Mouse (Mus musculus) central nervous system, embryonic 14 days (tissue): ENCODE data around the gene Spint5. TPM values are rescaled to one million over a fixed set of nuclear protein-coding genes. Genes with fewer than 3 reads are reported as not detected.

Experiments used
- polyA plus RNA-seq: library from polyadenylated mRNA; depleted of rRNA; stranded (reverse); fragments of >200 nt; gene quantifications from 2 replicates; pipeline ENCODE4 v1.2.3, GENCODE M21; 2012; rRNA removed

Gene Spint5
- not detected in 2 replicates for polyA plus RNA-seq

DNA sequence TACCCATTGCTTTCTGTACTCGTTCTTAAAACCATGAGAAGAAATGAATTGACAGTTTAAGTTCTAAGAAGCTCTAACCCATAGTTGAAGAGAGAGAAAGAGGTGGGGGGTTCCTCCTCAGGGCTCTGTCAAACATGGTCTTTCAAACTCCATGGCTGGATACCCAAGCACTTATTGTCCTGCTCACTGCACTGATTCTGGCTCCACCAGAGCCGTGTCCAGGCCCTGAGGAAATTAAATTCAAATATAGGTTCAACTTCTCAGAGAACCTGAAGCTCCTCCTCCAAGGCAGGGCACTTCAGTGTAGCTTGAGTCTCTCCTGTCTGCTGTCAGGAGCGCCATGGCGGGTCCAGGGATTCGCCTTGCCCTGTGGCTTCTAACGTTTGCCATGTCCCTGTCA lies at the start of gene Spint5:
Gene Spint5, plus strand, starts transcription at position 301 of the 400 bp plus-strand sequence.

DNA sequence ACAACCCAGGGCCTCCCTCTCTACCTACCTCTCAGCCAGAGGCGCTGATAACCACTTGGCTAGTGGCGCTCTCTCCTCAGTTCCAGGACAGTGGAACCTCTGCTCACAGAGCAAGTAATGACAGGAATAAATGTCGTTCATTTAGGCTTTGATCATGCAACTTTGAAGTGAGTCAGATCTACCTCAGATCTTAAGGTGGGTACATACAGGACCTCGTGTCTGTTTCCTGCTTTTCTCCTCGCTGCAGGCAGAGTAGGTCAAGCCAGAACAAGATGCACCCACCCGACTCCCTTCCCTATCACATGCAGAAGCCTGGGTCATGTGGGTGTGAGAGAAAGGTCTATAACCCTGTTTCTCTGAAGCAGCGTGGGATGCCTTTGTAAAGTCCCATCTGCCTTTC lies 41.1 kb upstream of the Spint5 start, which contains the start of gene Wfdc11:
Gene Wfdc11, minus strand, starts transcription at position 101 of the 400 bp plus-strand sequence.

DNA sequence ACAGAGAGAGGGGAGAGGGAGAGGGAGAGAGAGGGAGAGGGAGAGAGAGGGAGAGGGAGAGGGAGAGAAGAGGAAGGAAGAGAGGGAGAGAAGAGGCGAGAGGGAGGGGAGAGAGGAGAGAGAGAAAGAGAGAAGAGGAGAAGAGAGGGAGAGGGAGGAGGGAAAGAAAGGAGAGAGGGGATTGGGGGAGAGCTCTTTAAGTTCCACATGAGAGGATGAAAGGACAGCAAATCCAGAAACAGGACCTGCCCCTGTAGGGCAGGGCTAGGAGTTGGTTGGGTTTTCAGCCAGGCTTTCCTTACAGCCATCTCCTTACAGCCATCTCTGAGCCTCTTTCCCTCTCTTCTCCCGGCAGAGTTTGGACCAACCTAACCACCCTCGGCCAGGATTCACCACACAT lies 30.3 kb upstream of the Spint5 start, which contains the start of gene Wfdc13:
Gene Wfdc13, plus strand, starts transcription at position 301 of the 400 bp plus-strand sequence.

DNA sequence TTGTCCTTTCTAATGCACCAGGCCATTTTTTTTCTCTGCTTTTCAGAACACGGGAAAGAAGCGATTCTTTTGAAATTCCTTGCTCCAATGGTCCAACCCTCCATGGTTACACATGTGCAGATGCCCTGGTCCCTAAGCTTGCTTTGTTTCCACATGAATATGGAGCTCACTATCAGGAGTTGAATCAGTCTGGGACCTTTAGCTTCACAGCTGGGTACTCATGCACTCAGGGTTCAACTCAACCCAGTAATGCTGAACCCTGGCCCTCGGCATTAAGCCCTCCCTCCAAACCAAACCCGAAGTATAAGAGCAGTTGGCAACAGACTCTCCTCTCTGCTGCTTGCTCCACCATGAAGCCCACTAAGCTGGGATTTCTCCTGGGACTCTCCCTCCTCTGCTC lies 16.9 kb upstream of the Spint5 start, which contains the start of gene Spint4:
Gene Spint4, plus strand, starts transcription at position 301 of the 400 bp plus-strand sequence.

DNA sequence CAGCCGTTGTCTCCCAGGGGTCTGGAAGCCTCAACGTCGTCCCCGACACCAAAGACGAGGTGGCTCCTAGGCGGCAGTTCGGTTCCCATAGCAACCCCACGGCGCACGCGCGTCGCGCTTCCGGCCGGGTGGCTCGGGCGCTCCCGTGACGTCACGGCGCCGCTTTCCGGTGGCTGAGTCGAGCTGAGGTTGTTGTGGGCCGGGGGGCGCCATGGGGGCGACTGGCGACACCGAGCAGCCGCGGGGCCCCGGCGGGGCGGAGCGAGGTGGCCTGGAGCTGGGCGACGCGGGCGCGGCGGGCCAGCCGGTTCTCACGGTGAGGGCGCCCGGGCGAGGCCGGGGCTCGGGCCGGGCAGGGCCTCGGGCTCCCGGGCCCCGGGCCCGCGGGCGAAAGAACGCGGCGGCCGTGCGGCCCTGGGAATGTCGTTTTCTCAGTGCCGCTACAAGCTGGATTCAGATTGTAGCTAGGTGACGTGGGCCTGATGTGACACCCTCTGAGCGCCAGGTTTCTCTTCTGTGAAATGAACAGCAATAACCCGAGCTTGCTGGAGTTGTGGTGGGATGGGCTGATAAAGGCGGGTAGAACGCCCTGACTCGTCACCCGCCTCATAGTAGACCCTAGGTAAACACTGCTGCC lies 30.9 kb downstream of the Spint5 start, which contains the start of the genes Wfdc3 and Dnttip1:
Gene Wfdc3, minus strand, starts transcription at position 89 of the 637 bp plus-strand sequence.
Gene Dnttip1, plus strand, starts transcription at position 141 of the 637 bp plus-strand sequence.

Other genes starting within 250 kb of the Spint5 start
- gene Trp53tg5, start 241.6 kb upstream of the Spint5 start, polyA plus RNA-seq: not detected in 2 replicates
- 9.6 and 11.6 TPM in 2 replicates for gene Dbndd2, start 229.2 kb upstream of the Spint5 start, polyA plus RNA-seq
- gene Pigt, start 217.8 kb upstream of the Spint5 start, polyA plus RNA-seq: 82.2 and 101 TPM in 2 replicates
- 4.5 and 14.3 TPM in 2 replicates for gene Wfdc2, start 152.9 kb upstream of the Spint5 start, polyA plus RNA-seq
- not detected in 2 replicates for gene Spint3, start 141.8 kb upstream of the Spint5 start, polyA plus RNA-seq
- not detected in 2 replicates for gene Wfdc6a, start 129.9 kb upstream of the Spint5 start, polyA plus RNA-seq
- gene Eppin, start 121.7 kb upstream of the Spint5 start, polyA plus RNA-seq: not detected in 2 replicates
- gene Wfdc6b, start 101.8 kb upstream of the Spint5 start, polyA plus RNA-seq: not detected in 2 replicates
- gene Wfdc8, start 101.7 kb upstream of the Spint5 start, polyA plus RNA-seq: 0.04 TPM in 1 of 2 replicates, not detected in the other
- not detected in 2 replicates for gene Wfdc16, start 76.5 kb upstream of the Spint5 start, polyA plus RNA-seq
- not detected in 2 replicates for gene Wfdc10, start 59.3 kb upstream of the Spint5 start, polyA plus RNA-seq
- not detected in 2 replicates for gene Wfdc9, start 58.7 kb upstream of the Spint5 start, polyA plus RNA-seq
- not detected in 2 replicates for gene Wfdc11, start 41.2 kb upstream of the Spint5 start, polyA plus RNA-seq
- gene Wfdc13, start 30.2 kb upstream of the Spint5 start, polyA plus RNA-seq: not detected in 2 replicates
- gene Spint4, start 16.8 kb upstream of the Spint5 start, polyA plus RNA-seq: not detected in 2 replicates
- gene Wfdc3, start 30.6 kb downstream of the Spint5 start, polyA plus RNA-seq: 1.0 and 1.1 TPM in 2 replicates
- gene Dnttip1, start 30.7 kb downstream of the Spint5 start, polyA plus RNA-seq: 60.1 and 64.9 TPM in 2 replicates
- gene Ube2c, start 54.6 kb downstream of the Spint5 start, polyA plus RNA-seq: 143 and 191 TPM in 2 replicates
- 0.54 and 60.3 TPM in 2 replicates for gene Tnnc2, start 64.7 kb downstream of the Spint5 start, polyA plus RNA-seq
- 20.5 and 22.1 TPM in 2 replicates for gene Snx21, start 70.5 kb downstream of the Spint5 start, polyA plus RNA-seq
- gene Acot8, start 89.6 kb downstream of the Spint5 start, polyA plus RNA-seq: 30.2 and 33.6 TPM in 2 replicates
- gene Zswim3, start 89.8 kb downstream of the Spint5 start, polyA plus RNA-seq: 8.6 and 9.6 TPM in 2 replicates
- 11.8 and 12.3 TPM in 2 replicates for gene Zswim1, start 107.4 kb downstream of the Spint5 start, polyA plus RNA-seq
- gene Spata25, start 113.2 kb downstream of the Spint5 start, polyA plus RNA-seq: 0.31 and 0.49 TPM in 2 replicates
- gene Ctsa, start 117.6 kb downstream of the Spint5 start, polyA plus RNA-seq: 126 and 143 TPM in 2 replicates
- 4.2 and 5.6 TPM in 2 replicates for gene Neurl2, start 118.2 kb downstream of the Spint5 start, polyA plus RNA-seq
- 62.6 and 75.4 TPM in 2 replicates for gene Pltp, start 142.4 kb downstream of the Spint5 start, polyA plus RNA-seq
- gene Pcif1, start 164.0 kb downstream of the Spint5 start, polyA plus RNA-seq: 49.4 and 52.0 TPM in 2 replicates
- gene Zfp335, start 196.5 kb downstream of the Spint5 start, polyA plus RNA-seq: 38.2 and 41.2 TPM in 2 replicates
- gene Mmp9, start 225.5 kb downstream of the Spint5 start, polyA plus RNA-seq: 17.1 and 19.8 TPM in 2 replicates
- gene Slc12a5, start 245.5 kb downstream of the Spint5 start, polyA plus RNA-seq: 68.2 and 75.9 TPM in 2 replicates